Mouse (Mus musculus) small intestine, adult 2 months (tissue): ENCODE measurements around the gene Aph1b. TPM values are rescaled to one million over a fixed set of nuclear protein-coding genes. Genes with fewer than 3 reads are reported as not detected.

ENCODE experiments used
- H3K27ac ChIP-seq: fragments of 200-500 bp; 2 replicates; pipeline ENCODE4 v1.5.1; 2012; ENCODE audit warnings: low read depth, low read length, control low read depth, inconsistent platforms; ENCODE audit not compliant: insufficient read depth
- H3K27me3 ChIP-seq: fragments of 200-500 bp; 2 replicates; pipeline ENCODE4 v1.6.1; 2012; ENCODE audit warnings: mild to moderate bottlenecking, moderate library complexity, low read length, inconsistent platforms; ENCODE audit not compliant: control insufficient read depth, insufficient read depth
- H3K36me3 ChIP-seq: fragments of 200-500 bp; 2 replicates; pipeline ENCODE4 v1.6.1; 2012; ENCODE audit warnings: mild to moderate bottlenecking, low read length, control low read depth, inconsistent platforms; ENCODE audit not compliant: control insufficient read depth, insufficient read depth
- H3K4me1 ChIP-seq: fragments of 200-500 bp; 2 replicates; pipeline ENCODE4 v1.6.1; 2012; ENCODE audit warnings: low read length, inconsistent platforms, mixed read lengths; ENCODE audit not compliant: control insufficient read depth, insufficient read depth, insufficient read length
- H3K4me3 ChIP-seq: fragments of 200-500 bp; 2 replicates; pipeline ENCODE4 v1.5.1; 2012; ENCODE audit warnings: low read depth, mild to moderate bottlenecking, control low read depth, inconsistent platforms, low read length, moderate library complexity
- CTCF ChIP-seq: fragments of 200-500 bp; IDR thresholded peaks from 2 replicates; pipeline ENCODE4 v1.5.1; 2012; ENCODE audit warnings: low read depth, mild to moderate bottlenecking, control low read depth, inconsistent platforms, low read length, moderate library complexity, mixed read lengths; ENCODE audit not compliant: insufficient replicate concordance, insufficient read length; ENCODE audit errors: extremely low read depth
- POLR2A ChIP-seq: fragments of 200-500 bp; IDR thresholded peaks from 2 replicates; pipeline ENCODE4 v1.6.1; 2012; ENCODE audit warnings: low read depth, mild to moderate bottlenecking, control low read depth, inconsistent platforms, low read length, moderate library complexity
- WGBS: fragments of 180-500 bp; shearing (Covaris S2); methylation state at CpG from one replicate; pipeline ENCODE4 v1.1.7; 2018; 5-methylcytosine and 5-hydroxymethylcytosine counted together
- polyA plus RNA-seq: library from polyadenylated mRNA; depleted of rRNA; stranded (reverse); fragments of >200 nt; gene quantifications from 2 replicates; pipeline ENCODE4 v1.2.3, GENCODE M21; 2012; rRNA removed

Aph1b gene
- polyA plus RNA-seq, 1 experiment, result 0.68 TPM

GRCm38 (mm10) chr9:66731284-66731683, 64.0 kb downstream of the Aph1b start:
- peaks cover 27% of the 10 kb centered on the region for H3K4me1 ChIP-seq
- 72% methylated on average over 7 of the region's 7 CpGs for WGBS
- no peaks in the 10 kb centered on the region for H3K27me3 ChIP-seq
- H3K36me3 ChIP-seq, result no peaks in the 10 kb centered on the region
- no peak overlapping the region for H3K27ac ChIP-seq
- no peak overlapping the region for H3K4me3 ChIP-seq
- TF ChIP-seq CTCF, result no peak
- no peak for TF ChIP-seq POLR2A

- no peaks in the 10 kb centered on the region for H3K27me3 ChIP-seq
Observed at GRCm38 (mm10) chr9:66730556-66730955, 64.7 kb downstream of the Aph1b start.

GRCm38 (mm10) chr9:66727333-66727732, 68.0 kb downstream of the Aph1b start:
- TF ChIP-seq CTCF, result no peak
- no peak for TF ChIP-seq POLR2A
- 80% methylated on average over 7 of the region's 7 CpGs for WGBS

More at GRCm38 (mm10) chr9:66730556-66730955, 64.7 kb downstream of the Aph1b start:
- H3K4me1 ChIP-seq, result peaks cover 29% of the 10 kb centered on the region
- H3K4me3 ChIP-seq, result no peak overlapping the region
- H3K36me3 ChIP-seq, result no peaks in the 10 kb centered on the region
- WGBS, result 76% methylated on average over 3 of the region's 3 CpGs
- no peak overlapping the region for H3K27ac ChIP-seq
- no peak for TF ChIP-seq CTCF
- TF ChIP-seq POLR2A, result no peak

GRCm38 (mm10) chr9:66725591-66725990, 69.7 kb downstream of the Aph1b start:
- Histone ChIP-seq H3K27me3 (no peaks in the 10 kb centered on the region), H3K36me3 (no peaks in the 10 kb centered on the region), H3K27ac (peak overlapping the region; percentile 17; the same call in 1 of the 2 replicates), H3K4me1 (peaks cover 20% of the 10 kb centered on the region), H3K4me3 (no peak overlapping the region)
- WGBS, result 19% methylated on average over 3 of the region's 3 CpGs
- TF ChIP-seq POLR2A (no peak), CTCF (no peak)

More at GRCm38 (mm10) chr9:66727333-66727732, 68.0 kb downstream of the Aph1b start:
- Histone ChIP-seq H3K36me3 (no peaks in the 10 kb centered on the region), H3K27me3 (no peaks in the 10 kb centered on the region), H3K4me1 (peaks cover 20% of the 10 kb centered on the region), H3K4me3 (no peak overlapping the region), H3K27ac (no peak overlapping the region)

Other genes with a start within 250 kb of the Aph1b start
- gene Usp3, start 202.3 kb downstream of the Aph1b start, polyA plus RNA-seq, result 9.4 and 19.8 TPM in 2 replicates
- 2.8 and 4.4 TPM in 2 replicates for gene Car12, start 81.8 kb downstream of the Aph1b start, polyA plus RNA-seq
- gene Gm10647, start 1.5 kb upstream of the Aph1b start, polyA plus RNA-seq, result 0.06 TPM in 1 of 2 replicates, not detected in the other
- gene Aph1c, start 39.2 kb upstream of the Aph1b start, polyA plus RNA-seq, result 0.13 and 0.22 TPM in 2 replicates
- 2.7 and 3.0 TPM in 2 replicates for gene Rab8b, start 124.2 kb upstream of the Aph1b start, polyA plus RNA-seq
- 9.6 and 10.2 TPM in 2 replicates for gene Rps27l, start 150.6 kb upstream of the Aph1b start, polyA plus RNA-seq
- 16.3 and 26.8 TPM in 2 replicates for gene Lactb, start 180.0 kb upstream of the Aph1b start, polyA plus RNA-seq